Mouse (Mus musculus) stomach, postnatal 0 days (tissue): Measurements from ENCODE around the gene Hspbap1. TPM values are rescaled to one million over a fixed set of nuclear protein-coding genes. Genes with fewer than 3 reads are reported as not detected.

ENCODE experiments used
- ATAC-seq: fragments of 200-750 bp; cut with Nextera tagmentation; 2 replicates; pipeline ENCODE4 v1.8.0; 2017; ENCODE audit not compliant: low FRiP score, low TSS enrichment
- DNase-seq: peaks from one replicate; pipeline ENCODE4 v3.0.0-alpha.2; 2016; ENCODE audit warnings: low spot score
- H3K27ac ChIP-seq: fragments of 300-500 bp; sonication (generic); replicated peaks from 2 replicates; pipeline ENCODE4 v1.5.1; 2014; ENCODE audit warnings: mild to moderate bottlenecking, control low read depth
- H3K27me3 ChIP-seq: fragments of 300-500 bp; sonication (generic); 2 replicates; pipeline ENCODE4 v1.6.1; 2014; ENCODE audit warnings: low read length; ENCODE audit not compliant: control insufficient read depth, insufficient read depth
- H3K36me3 ChIP-seq: fragments of 300-500 bp; sonication (generic); 2 replicates; pipeline ENCODE4 v1.6.1; 2014; ENCODE audit warnings: low read length, mixed read lengths; ENCODE audit not compliant: control insufficient read depth, insufficient read depth
- H3K4me1 ChIP-seq: fragments of 300-500 bp; sonication (generic); replicated peaks from 2 replicates; pipeline ENCODE4 v1.6.1; 2014; ENCODE audit warnings: antibody characterized with exemption; ENCODE audit not compliant: control insufficient read depth, insufficient read depth
- H3K4me2 ChIP-seq: fragments of 300-500 bp; sonication (generic); replicated peaks from 2 replicates; pipeline ENCODE4 v1.6.1; 2014; ENCODE audit warnings: low read depth, mild to moderate bottlenecking, control low read depth, moderate library complexity
- H3K4me3 ChIP-seq: fragments of 300-500 bp; sonication (generic); 2 replicates; pipeline ENCODE4 v1.5.1; 2014; ENCODE audit warnings: low read depth, low read length, control low read depth
- H3K9ac ChIP-seq: fragments of 300-500 bp; sonication (generic); 2 replicates; pipeline ENCODE4 v1.6.1; 2014; ENCODE audit warnings: mild to moderate bottlenecking, low read length, control low read depth, mixed read lengths
- H3K9me3 ChIP-seq: fragments of 300-500 bp; sonication (generic); 2 replicates; pipeline ENCODE4 v1.6.1; 2016; ENCODE audit warnings: low read length; ENCODE audit not compliant: control insufficient read depth
- CTCF ChIP-seq: IDR thresholded peaks from 2 replicates; pipeline ENCODE4 v1.5.1; 2016; ENCODE audit warnings: antibody characterized with exemption, low read depth, mild to moderate bottlenecking, moderate library complexity
- EP300 ChIP-seq: optimal IDR thresholded peaks from 2 replicates; pipeline ENCODE3; 2016; ENCODE audit warnings: antibody characterized with exemption
- WGBS: fragments of 180-500 bp; shearing (Covaris S2); extraction: QIAGEN DNeasy Blood & Tissue Kit; methylation state at CpG from one replicate; pipeline ENCODE4 v1.1.7; 2014; 5-methylcytosine and 5-hydroxymethylcytosine counted together
- polyA plus RNA-seq: library from polyadenylated mRNA; unstranded; fragments of >200 nt; fragmentation: Nextera tagmentation; extraction: Ambion mirVana; gene quantifications from 2 replicates; pipeline ENCODE4 v1.2.1, GENCODE M21; 2015

Gene Hspbap1
- polyA plus RNA-seq, 1 experiment from 2014 or later: 7.1 TPM

GRCm38 (mm10) chr16:35817255-35818089 lies 47.3 kb downstream of the Hspbap1 start:
- TF ChIP-seq EP300: no peak
- TF ChIP-seq CTCF: peak; percentile 100
- ATAC-seq (peak; percentile 64), DNase-seq (peak; percentile 86)
- 33% methylated on average over 13 of the region's 13 CpGs for WGBS
- H3K9me3 ChIP-seq: no peaks in the 10 kb centered on the region
- no peak overlapping the region for H3K9ac ChIP-seq
- peaks cover 1% of the 10 kb centered on the region; the same call in 1 of the 2 replicates for H3K36me3 ChIP-seq
- H3K4me2 ChIP-seq: no peak overlapping the region
- H3K27ac ChIP-seq: no peak overlapping the region
- H3K4me3 ChIP-seq: no peak overlapping the region
- no peaks in the 10 kb centered on the region for H3K4me1 ChIP-seq
- H3K27me3 ChIP-seq: no peaks in the 10 kb centered on the region

DNA sequence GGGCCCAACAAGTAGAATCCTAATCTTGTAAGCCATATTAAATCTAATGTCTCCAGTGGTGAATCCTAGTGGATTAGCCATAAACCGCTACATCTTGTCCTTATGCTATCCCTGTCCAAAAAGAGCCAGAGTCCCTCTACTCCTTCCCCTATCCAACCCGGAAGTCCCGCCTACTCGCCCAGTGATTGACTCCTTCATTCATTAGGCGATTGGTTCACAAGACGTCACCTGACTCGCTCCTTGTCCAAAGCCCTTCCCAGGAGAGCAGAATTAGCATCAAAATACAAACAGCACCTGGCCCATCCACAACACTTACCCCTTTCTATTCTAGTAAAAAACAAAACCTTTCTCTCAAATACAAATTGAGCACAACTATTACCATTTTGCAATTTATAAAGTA lies 59.8 kb downstream of the Hspbap1 start:
- TF ChIP-seq CTCF: no peak
- no peak for TF ChIP-seq EP300
- Histone ChIP-seq H3K4me2 (no peak overlapping the region), H3K9me3 (no peaks in the 10 kb centered on the region), H3K4me1 (no peaks in the 10 kb centered on the region), H3K27ac (no peak overlapping the region), H3K27me3 (no peaks in the 10 kb centered on the region), H3K36me3 (0 out of 2 replicates have a peak, but pooled peaks cover 4% of the 10 kb centered on the region), H3K9ac (no peak overlapping the region), H3K4me3 (no peak overlapping the region)
- WGBS: 35% methylated on average over 7 of the region's 7 CpGs
- ATAC-seq (no peak), DNase-seq (no peak)

- 79% methylated on average over 3 of the region's 3 CpGs for WGBS
- TF ChIP-seq EP300 (no peak), CTCF (no peak)
Observed at GRCm38 (mm10) chr16:35832926-35833325, 62.8 kb downstream of the Hspbap1 start.

DNA sequence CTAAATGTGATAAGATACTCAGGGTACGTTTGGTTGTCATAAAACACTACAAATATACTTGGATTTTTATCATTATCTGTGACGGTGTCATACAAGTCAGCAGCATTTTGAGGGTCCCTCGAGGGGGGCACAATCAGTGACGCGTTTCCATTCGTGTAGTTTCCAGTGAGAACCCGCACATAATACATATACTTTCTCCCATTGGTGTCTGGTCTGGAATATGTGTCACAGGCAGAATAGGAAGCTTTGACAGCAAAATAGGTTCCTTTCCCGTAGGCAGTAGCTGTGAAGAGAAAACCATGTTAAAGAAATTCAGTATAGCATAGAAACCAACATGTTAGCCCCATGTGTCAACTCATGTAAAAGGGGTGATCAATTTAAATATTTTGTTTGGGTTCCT lies 64.5 kb downstream of the Hspbap1 start:
- no peaks in the 10 kb centered on the region for H3K4me1 ChIP-seq
- H3K36me3 ChIP-seq: no peaks in the 10 kb centered on the region
- TF ChIP-seq CTCF (no peak), EP300 (no peak)
- no peak for DNase-seq
- no peak for ATAC-seq
- no peak overlapping the region for H3K4me3 ChIP-seq
- H3K9ac ChIP-seq: no peak overlapping the region
- WGBS: 88% methylated on average over 8 of the region's 8 CpGs
- no peaks in the 10 kb centered on the region for H3K27me3 ChIP-seq
- H3K4me2 ChIP-seq: no peak overlapping the region
- H3K9me3 ChIP-seq: no peaks in the 10 kb centered on the region
- H3K27ac ChIP-seq: no peak overlapping the region

More at GRCm38 (mm10) chr16:35832926-35833325, 62.8 kb downstream of the Hspbap1 start:
- Histone ChIP-seq H3K4me3 (no peak overlapping the region), H3K4me1 (no peaks in the 10 kb centered on the region), H3K27me3 (no peaks in the 10 kb centered on the region), H3K9me3 (no peaks in the 10 kb centered on the region), H3K4me2 (no peak overlapping the region), H3K36me3 (no peaks in the 10 kb centered on the region), H3K9ac (no peak overlapping the region), H3K27ac (no peak overlapping the region)
- no peak for ATAC-seq
- no peak for DNase-seq

DNA sequence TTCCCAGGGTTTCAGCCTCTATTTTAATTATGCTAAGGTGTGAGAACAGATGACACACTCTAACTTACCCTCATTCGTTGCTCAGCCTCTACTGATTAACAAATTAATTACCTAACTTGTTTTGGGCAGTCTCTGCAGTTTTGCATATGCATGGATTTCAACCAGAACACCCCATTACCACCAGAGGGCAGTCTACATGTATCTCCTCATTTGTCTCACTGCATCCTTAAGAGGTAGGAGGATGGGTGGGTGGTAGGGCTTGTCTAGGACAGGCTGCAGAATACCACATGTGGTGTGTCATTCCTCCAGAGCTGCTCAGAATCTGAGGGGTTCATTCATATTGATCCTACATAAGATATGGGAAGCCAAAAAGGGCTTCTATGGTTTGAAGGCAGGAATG lies 69.5 kb downstream of the Hspbap1 start:
- H3K27ac ChIP-seq: no peak overlapping the region
- H3K4me2 ChIP-seq: no peak overlapping the region
- no peak overlapping the region for H3K9ac ChIP-seq
- H3K9me3 ChIP-seq: no peaks in the 10 kb centered on the region
- 11% methylated on average over 1 of the region's 1 CpGs for WGBS
- no peaks in the 10 kb centered on the region for H3K36me3 ChIP-seq
- H3K4me1 ChIP-seq: no peaks in the 10 kb centered on the region
- H3K27me3 ChIP-seq: no peaks in the 10 kb centered on the region
- no peak overlapping the region for H3K4me3 ChIP-seq
- ATAC-seq (no peak), DNase-seq (no peak)
- TF ChIP-seq EP300 (no peak), CTCF (peak; percentile 79)

DNA sequence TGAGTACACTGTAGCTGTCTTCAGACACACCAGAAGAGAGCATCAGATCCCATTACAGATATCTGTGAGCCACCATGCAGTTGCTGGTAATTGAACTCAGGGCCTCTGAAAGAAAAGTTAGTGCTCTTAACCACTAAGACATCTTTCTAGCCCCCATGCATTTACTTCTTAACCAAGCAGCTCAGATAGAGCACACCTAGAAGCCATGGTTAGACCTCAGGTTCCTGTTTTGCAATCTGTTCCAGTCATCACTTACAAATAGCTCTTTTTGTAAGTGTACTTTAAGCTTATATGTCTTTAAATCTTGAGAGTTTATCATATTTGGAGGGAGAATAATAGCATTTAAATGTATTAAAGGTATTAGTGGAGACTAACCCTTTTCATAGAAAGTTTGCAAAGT lies 77.0 kb downstream of the Hspbap1 start:
- Histone ChIP-seq H3K27ac (no peak overlapping the region), H3K27me3 (no peaks in the 10 kb centered on the region), H3K4me1 (no peaks in the 10 kb centered on the region), H3K9ac (no peak overlapping the region), H3K36me3 (no peaks in the 10 kb centered on the region), H3K4me2 (no peak overlapping the region), H3K9me3 (no peaks in the 10 kb centered on the region), H3K4me3 (no peak overlapping the region)
- ATAC-seq: no peak
- TF ChIP-seq CTCF (no peak), EP300 (no peak)
- no peak for DNase-seq
